Mouse (Mus musculus): Measurements from ENCODE around the gene Rbm12.

Gene Rbm12

DNA sequence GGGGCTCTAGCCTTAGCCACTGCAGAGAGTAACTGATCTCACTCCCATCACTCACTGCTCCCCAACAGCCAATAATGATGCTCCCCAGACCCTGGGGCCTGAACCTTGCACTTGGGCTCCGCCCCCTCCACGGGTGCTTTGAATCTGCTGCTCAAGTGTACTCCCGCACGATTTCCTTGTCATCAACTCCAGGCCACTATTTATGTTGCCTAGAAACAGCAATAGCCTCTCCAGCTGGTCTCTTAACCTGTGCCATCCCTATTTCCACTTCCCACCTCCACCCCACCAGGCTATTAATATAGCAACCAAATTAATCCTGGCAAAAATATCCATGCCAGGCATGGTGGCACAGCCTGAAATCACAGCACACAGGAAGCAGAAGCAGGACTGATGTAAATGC, 32.1 kb downstream of the Rbm12 start:
- DNase-seq (ENCODE audit: low spot score): no peak

DNA sequence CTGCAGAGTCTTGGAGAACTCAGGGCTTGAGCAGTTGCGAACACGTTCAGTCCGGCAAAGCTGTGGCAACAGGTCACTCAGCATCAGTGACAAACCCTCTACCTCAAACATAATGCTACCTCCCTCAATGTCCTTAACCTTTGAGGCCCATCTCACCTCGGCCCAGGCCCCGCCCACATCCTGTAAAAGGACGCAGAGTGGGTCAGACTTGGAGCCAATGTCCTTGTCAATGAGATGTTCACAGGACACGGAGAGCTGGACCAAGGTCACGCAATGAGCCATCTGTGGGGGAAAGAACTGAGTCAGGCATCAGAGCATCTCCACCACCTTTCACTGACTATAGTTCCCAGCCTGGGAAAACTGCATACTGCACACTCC, 32.6 kb downstream of the Rbm12 start:
- DNase-seq (ENCODE audit: low spot score): no peak

DNA sequence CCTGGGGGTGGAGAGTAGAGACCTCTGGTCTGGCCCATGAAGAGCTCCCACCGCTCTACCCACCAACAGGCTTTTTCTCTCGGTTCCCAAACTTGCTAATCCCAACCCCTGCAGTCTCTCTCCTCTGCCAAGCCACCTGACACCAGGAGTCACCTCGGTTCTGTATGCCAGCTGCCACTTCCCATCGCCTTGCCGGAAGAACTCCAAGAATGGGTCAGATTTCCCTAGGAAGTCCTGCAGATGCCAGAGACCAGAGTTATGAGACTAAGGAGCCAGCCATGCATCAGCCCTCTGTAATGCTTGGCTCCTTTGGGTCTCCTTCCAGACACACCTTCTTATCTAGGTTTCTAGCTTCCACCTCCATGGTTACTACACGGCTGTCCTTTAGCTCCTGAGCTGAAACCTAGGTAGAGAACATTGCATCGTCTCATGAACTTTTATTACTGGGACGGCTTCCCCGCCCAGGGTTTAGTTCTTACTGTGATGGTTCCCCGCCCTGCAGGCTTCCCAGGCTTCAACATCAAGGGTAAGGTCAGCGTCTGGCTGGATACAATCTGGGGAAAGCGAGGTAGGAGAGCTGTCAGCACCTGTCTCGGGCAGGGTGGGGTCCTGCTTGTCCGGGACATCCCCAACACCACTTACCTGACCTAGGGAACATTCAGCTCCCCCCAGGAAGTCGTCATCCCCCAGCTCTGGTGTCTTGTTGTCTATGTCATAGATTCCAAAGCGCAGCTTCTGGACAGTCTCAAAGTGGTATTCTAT, 33.2 kb downstream of the Rbm12 start:
- no peak for DNase-seq (ENCODE audit: low spot score)

DNA sequence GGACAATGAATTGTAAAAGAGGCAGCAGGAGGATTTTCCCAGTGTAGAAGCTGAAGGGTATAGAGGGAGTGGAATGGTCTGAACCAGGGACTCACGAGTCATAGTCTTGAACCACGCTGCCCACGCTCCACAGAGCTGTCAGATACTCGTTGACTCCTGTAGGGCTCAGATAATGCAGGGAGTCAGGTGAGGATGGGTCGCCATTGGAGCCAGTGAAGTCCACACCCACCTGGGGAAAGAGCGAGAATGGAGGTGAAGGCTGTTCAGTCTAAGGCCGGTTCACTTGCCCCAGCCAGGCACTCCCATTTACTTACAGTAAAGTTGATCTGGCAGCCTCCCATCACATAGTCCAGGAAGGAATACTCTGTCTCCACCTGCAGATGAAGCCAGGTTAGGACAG, 34.3 kb downstream of the Rbm12 start:
- DNase-seq (ENCODE audit: low spot score): no peak

DNA sequence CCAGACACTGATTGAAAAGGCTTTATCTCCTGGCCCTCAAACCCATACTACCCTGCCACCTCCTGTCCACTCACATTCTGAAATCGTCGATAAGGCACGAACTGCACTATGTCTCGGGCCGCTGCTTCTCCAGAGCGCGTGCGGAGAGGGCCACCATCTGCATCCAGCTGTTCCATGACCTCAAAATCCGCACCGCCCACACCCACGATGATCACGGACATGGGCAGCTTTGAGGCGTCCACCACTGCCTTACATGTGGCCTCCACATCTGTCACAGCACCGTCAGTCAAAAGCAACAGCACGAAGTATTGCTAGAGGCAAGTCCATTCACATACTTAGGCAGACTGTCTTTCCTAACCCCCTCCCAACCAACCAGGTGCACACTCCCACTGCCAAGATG, 38.1 kb downstream of the Rbm12 start:
- DNase-seq (ENCODE audit: low spot score): no peak

DNA sequence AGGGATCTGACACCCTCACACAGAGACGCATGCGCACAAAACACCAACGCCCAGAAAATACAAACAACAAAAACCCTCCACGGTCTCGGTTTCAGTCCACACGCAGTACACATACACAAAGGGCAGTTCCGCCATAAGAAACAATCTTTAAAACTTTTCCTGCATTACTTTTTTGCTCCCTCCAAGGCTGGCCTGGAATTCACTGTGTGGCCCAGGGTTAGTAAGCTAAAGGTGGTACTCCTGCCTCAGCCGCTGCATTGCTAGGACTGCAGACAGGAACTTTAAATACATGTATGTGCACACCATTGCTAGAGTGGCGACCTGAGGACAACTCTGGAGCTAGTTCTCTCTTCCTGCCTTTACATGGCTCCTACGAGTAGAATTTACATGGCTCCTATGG, 40.5 kb downstream of the Rbm12 start:
- no peak for DNase-seq (ENCODE audit: low spot score)

DNA sequence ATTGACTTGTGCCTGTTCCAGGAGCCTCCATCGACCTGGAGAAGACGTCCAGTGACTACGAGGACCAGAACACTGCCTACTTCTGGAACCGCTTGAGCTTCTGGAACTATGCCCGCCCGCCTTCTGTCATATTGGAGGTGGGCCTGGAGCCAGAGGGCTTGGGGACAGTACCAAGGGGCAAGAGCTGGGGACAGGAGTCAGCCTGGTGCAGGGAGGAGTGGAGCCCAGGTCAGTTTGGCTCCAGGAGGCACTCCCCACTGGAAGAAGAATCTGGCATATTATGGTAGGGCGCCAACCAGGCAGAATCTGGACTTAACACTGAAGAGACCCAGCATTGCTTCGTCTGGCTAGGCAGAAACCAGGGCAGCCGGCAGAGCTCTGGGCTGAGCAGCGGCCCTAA, 43.9 kb downstream of the Rbm12 start:
- no peak for DNase-seq (ENCODE audit: low spot score)

DNA sequence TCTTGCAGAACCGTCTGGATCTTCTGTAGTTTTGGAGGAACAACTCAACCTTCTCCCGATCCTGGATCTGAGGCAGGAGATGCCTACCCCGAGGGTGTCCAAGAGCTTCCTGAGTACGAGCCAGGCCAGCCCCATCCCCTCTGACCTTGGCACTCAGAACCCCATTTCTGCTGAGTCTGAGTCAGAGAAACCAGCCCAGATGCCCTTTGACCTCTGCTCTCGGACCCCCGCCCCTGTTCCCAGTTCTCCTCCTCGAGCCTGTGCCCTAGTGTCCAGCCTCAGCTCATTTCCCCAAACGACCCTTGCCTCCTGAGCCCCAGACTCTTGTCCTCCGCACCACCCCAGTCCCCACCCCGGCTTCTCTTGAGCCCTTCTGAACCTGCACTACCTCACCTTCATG, 45.7 kb downstream of the Rbm12 start:
- no peak for DNase-seq (ENCODE audit: low spot score)

DNA sequence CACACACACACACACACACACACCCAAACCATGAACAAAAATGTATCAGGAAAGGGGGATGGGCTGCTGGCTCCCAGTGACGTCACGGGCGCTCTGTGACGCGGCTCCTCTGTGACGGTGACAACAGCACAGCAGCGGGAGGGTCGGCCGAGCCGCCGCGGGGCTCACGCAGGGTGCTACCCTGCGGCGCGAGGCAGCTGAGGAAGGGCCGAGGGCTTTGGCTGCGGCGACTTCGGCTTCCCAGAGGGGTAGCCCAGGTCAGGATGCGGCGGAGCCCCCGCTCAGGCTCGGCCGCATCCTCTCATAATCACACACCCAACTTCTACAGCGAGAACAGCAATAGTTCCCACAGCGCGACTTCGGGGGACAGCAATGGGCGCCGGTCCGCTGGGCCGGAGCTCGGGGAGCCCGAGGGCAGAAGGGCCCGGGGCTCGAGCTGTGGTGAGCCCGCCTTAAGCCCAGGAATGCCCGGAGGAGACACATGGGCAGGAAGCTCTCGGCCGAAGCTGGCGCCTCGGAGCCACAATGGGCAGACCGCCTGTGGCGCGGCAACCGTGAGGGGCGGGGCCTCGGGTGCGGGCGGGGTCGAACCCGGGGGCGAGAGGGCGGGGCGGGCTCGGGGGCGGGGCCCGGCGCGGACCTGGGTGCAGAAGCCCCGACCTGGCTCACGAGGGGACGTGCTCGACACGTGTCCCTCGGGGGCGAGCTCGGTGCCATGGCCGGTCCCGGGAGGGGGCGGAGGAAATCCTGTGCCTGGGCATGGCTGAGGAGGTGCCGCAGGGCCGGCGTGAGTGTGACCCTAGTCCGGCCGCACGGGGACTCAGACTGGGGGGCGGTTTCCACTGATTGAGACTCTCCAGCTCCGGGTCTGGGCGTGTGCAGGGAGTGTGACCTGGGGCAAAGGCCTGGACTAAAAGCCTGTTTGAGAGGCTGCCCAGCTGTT, 46.4 kb downstream of the Rbm12 start, which contains the start of gene Spag4:
Gene Spag4, plus strand, starts transcription at position 77 of the 943 bp plus-strand sequence.
- no peak for DNase-seq (ENCODE audit: low spot score)

DNA sequence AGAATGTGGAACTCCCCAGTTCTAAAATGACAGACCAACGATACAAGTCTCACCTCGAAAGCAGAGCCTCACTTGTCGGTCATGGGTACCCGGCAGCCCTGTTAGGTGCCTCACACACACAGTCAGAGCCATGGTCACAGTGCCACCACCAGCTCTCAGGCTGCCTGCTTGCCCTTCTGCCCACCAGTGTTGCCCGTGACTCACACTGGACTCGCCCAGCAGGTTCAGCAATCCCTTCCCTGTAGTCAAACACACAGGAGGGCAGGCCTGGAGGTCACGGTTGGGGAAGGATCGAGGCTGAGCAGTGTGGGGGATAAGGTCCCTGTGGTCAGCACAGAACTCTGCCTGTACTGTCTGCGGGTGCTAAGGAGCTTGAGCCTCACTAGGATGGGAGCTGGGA, 59.0 kb downstream of the Rbm12 start, which contains the start of gene Fer1l4:
Gene Fer1l4, minus strand, starts transcription at position 132 of the 400 bp plus-strand sequence.
- no peak for DNase-seq (ENCODE audit: low spot score)

DNA sequence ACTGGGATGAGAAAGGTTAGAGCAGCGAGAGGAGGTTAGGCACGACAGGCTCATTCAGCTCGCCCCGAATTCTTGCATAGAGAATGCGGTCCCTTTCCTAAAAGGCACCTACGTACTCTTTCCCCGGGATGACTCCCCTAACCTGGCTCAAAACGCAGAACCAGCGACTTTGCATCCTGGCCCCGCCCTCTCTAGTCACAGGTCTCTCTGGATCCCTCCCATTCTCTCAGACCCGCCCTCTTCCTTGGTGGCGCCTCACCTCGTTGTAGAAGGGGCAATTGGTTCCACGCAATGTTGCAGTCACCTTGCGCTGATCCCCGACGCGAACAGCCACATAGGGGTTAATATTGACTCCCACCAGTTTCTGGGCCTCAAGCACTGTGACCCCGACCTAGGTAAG, 63.8 kb downstream of the Rbm12 start:
- DNase-seq (ENCODE audit: low spot score): no peak

DNA sequence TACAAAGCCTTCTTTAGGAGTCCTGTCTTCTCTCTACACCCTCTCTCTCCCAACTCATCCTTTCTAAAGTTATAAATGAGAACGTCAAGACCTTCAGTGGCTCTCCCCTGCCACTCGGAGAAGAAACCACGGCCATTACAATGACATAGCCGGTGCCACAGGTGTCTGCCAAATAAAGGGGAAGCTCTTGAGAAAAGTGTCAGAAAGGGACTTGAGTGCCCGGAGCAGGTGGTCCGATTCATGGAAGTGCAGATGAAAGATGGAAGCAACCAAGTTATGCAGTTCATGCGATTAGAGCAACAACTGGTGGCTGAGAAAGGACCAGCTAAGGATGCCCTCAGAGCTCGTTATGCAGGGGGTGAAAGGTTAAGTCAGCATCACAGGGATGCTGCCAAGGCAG, 68.9 kb downstream of the Rbm12 start:
- DNase-seq (ENCODE audit: low spot score): no peak
